Mouse (Mus musculus) heart, adult 2 months (tissue): ENCODE measurements around the gene Klk1b9.
"Not testable (repeated sequence)": the region's sequence is repeated elsewhere in the genome, so short reads cannot be mapped to it uniquely, and the experiment has no call there.

Experiments
- CTCF ChIP-seq: fragments of 200-600 bp; IDR thresholded peaks from 2 replicates; pipeline ENCODE4 v1.8.1; 2022; ENCODE audit warnings: antibody characterized with exemption, mild to moderate bottlenecking, moderate library complexity
- EP300 ChIP-seq: fragments of 200-500 bp; IDR thresholded peaks from 2 replicates; pipeline ENCODE4 v1.6.1; 2011; ENCODE audit warnings: low read depth, low read length, control low read depth; ENCODE audit not compliant: insufficient read depth
- POLR2A ChIP-seq: fragments of 200-500 bp; IDR thresholded peaks from 2 replicates; pipeline ENCODE4 v1.6.1; 2011; ENCODE audit warnings: mild to moderate bottlenecking, low read depth, low read length, control low read depth; ENCODE audit not compliant: insufficient read depth

- not testable (repeated sequence) for TF ChIP-seq CTCF, POLR2A, EP300
These were observed 19.7 kb downstream of the Klk1b9 start, which contains the start of gene Klk1b11 for GRCm38 (mm10) chr7:43995577-43995976.
